Mouse (Mus musculus) embryonic facial prominence, embryonic 10.5 days (tissue): ENCODE data around the gene Layn. TPM values are rescaled to one million over a fixed set of nuclear protein-coding genes. Genes with fewer than 3 reads are reported as not detected.

Experiments used
- microRNA counts: library from miRNA; unstranded; fragments of <30 nt; microRNA quantifications from one replicate; lab custom pipeline; 2017
- microRNA-seq: library from miRNA; unstranded; fragments of <30 nt; microRNA quantifications from one replicate; pipeline ENCODE4, GENCODE M21; 2017
- polyA plus RNA-seq: library from polyadenylated mRNA; unstranded; fragments of >200 nt; fragmentation: Nextera tagmentation; extraction: Ambion mirVana; gene quantifications from 2 replicates; pipeline ENCODE4 v1.2.1, GENCODE M21; 2016

Layn gene
- polyA plus RNA-seq, 1 experiment from 2014 or later = 2.5 TPM

MicroRNAs encoded within 50 kb of the gene (microRNA counts, 519-probe panel; counts per million panel counts)
- microRNA mmu-miR-34b-3p (lab: Ali Mortazavi, UCI) (188 counts per million, percentile 57 among the panel's probes with 10 or more counts), microRNA mmu-miR-34b-5p (lab: Ali Mortazavi, UCI) (2,366 counts per million, percentile 64 among the panel's probes with 10 or more counts), microRNA mmu-miR-34c (lab: Ali Mortazavi, UCI) (188 counts per million, percentile 57 among the panel's probes with 10 or more counts)

Small RNA genes within 50 kb of the gene (microRNA-seq; reads per million reads assigned to microRNA genes)
- 47.9 reads per million, percentile 41 among the genes with 10 or more reads in this experiment for gene Mir34b
- gene Mir34c = 1,562 reads per million, percentile 78 among the genes with 10 or more reads in this experiment

Other genes with a start within 250 kb of the Layn start
- gene Ppp2r1b, start 231.8 kb downstream of the Layn start, polyA plus RNA-seq = 162 and 178 TPM in 2 replicates
- gene Sik2, start 68.0 kb downstream of the Layn start, polyA plus RNA-seq = 18.3 and 19.9 TPM in 2 replicates
- not detected in 2 replicates for gene Btg4, start 16.2 kb downstream of the Layn start, polyA plus RNA-seq
- gene 4833427G06Rik, start 25.0 kb upstream of the Layn start, polyA plus RNA-seq = not detected in 2 replicates
- 0.01 TPM in 2 replicates for gene Gm32742, start 88.4 kb upstream of the Layn start, polyA plus RNA-seq
- not detected in 2 replicates for gene Pou2af1, start 136.6 kb upstream of the Layn start, polyA plus RNA-seq
- 1.9 and 2.1 TPM in 2 replicates for gene Colca2, start 201.5 kb upstream of the Layn start, polyA plus RNA-seq